Comparison of ENCODE assay signal across 13 mouse cellular contexts in the genomic region with DNA sequence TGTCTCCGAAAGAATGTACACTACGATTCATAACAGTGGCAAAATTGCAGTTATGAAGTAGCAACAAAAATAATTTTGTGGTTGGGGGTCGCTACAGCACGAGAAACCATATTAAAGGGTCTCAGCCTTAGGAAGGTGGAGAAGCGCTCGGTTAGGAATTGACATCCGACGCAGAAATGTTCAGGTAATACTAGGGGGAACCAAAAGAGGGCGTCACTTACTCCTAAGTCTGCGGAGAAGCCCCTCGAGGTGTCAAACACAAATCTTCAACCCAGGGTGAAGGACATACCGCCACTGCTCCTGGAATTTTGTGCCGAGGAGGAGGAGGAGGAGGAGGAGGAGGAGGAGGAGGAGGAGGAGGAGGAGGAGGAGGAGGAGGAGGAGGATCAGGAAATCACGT. TPM values are rescaled to one million over a fixed set of nuclear protein-coding genes. Genes with fewer than 3 reads are reported as not detected.
DNase-seq lines count a peak whose midpoint lies in the region; ATAC-seq lines count a peak whose summit lies in the region.
"Had no signal": no experiment of that assay in that cellular context is flagged by ENCODE, and none has a peak within 500 bp of the region (broad histone marks: within the 10 kb centered on the region; RNA-seq: fewer than 3 reads in every experiment).

No protein-coding gene starts in this region.

- no peak for ATAC-seq in heart, embryonic 12.5 days (ENCODE audit: insufficient number of reproducible peaks, low FRiP score)
- no peak for ATAC-seq in embryonic facial prominence, embryonic 14.5 days (ENCODE audit: low read depth)
- no peak for ATAC-seq in liver, embryonic 15.5 days (ENCODE audit: insufficient read depth)
- ATAC-seq: forebrain, embryonic 14.5 days had no signal

- no peak overlapping the region for H3K4me3 ChIP-seq in heart, embryonic 12.5 days
- H3K4me3 ChIP-seq in embryonic facial prominence, embryonic 14.5 days (ENCODE audit: low read depth, low read length): peak overlapping the region; percentile 58; the same call in 1 of the 2 replicates
- no peak overlapping the region for H3K4me3 ChIP-seq in liver, embryonic 15.5 days (replicated peaks)

- intact Hi-C loops in heart, postnatal 25 days (cut with DNase I): no loop called here

- H3K27me3 ChIP-seq in heart, embryonic 12.5 days (replicated peaks): peaks cover 53% of the 10 kb centered on the region
- peaks cover 57% of the 10 kb centered on the region for H3K27me3 ChIP-seq in embryonic facial prominence, embryonic 14.5 days (replicated peaks; ENCODE audit: control insufficient read depth, insufficient read depth, low read length)
- peaks cover 60% of the 10 kb centered on the region for H3K27me3 ChIP-seq in liver, embryonic 15.5 days
- H3K27me3 ChIP-seq: CH12.LX had no signal

- H3K4me1 ChIP-seq in heart, embryonic 12.5 days (replicated peaks): peaks cover 33% of the 10 kb centered on the region
- H3K4me1 ChIP-seq in embryonic facial prominence, embryonic 14.5 days (ENCODE audit: control insufficient read depth, insufficient read depth, low read length): peaks cover 15% of the 10 kb centered on the region
- H3K4me1 ChIP-seq in liver, embryonic 15.5 days (replicated peaks): 0 out of 2 replicates have a peak, but pooled peaks cover 3% of the 10 kb centered on the region

- H3K9ac ChIP-seq in heart, embryonic 12.5 days: no peak overlapping the region
- H3K9ac ChIP-seq in embryonic facial prominence, embryonic 14.5 days (ENCODE audit: low read depth, low read length): no peak overlapping the region
- H3K9ac ChIP-seq in liver, embryonic 15.5 days: no peak overlapping the region
- H3K9ac ChIP-seq: lung, embryonic 15.5 days had no signal

- no peak for DNase-seq in heart, postnatal 25 days (ENCODE audit: low spot score)
- DNase-seq in R1 (ENCODE audit: low read depth, low spot score): peak; percentile 29
- no peak for DNase-seq in embryonic facial prominence, embryonic 14.5 days (ENCODE audit: low spot score)
- no peak for DNase-seq in thymus, postnatal 10 days (ENCODE audit: low spot score in 2 of 2)
- DNase-seq in spleen, postnatal 14 days (ENCODE audit: low spot score in 2 of 2): no peak
- DNase-seq in c-Kit-positive CD71-positive TER-119-positive erythroid progenitor cells, embryonic 14.5 days (ENCODE audit: low spot score): no peak
- DNase-seq: cerebellum, adult 11 months had no signal

- no peaks in the 10 kb centered on the region for H3K9me3 ChIP-seq in heart, embryonic 12.5 days (replicated peaks)
- no peaks in the 10 kb centered on the region for H3K9me3 ChIP-seq in embryonic facial prominence, embryonic 14.5 days (ENCODE audit: control insufficient read depth, low read length)
- H3K9me3 ChIP-seq in liver, embryonic 15.5 days (replicated peaks): no peaks in the 10 kb centered on the region
- H3K9me3 ChIP-seq: lung, embryonic 15.5 days had no signal

- 23% methylated on average over 14 of the region's 14 CpGs for WGBS in heart, embryonic 12.5 days
- 27% methylated on average over 11 of the region's 14 CpGs for WGBS in embryonic facial prominence, embryonic 14.5 days
- 18% methylated on average over 14 of the region's 14 CpGs for WGBS in liver, embryonic 15.5 days (ENCODE audit: insufficient replicate concordance)

- H3K4me2 ChIP-seq in heart, embryonic 12.5 days: peak overlapping the region; percentile 99
- H3K4me2 ChIP-seq in embryonic facial prominence, embryonic 14.5 days (ENCODE audit: low read depth, low read length): peak overlapping the region; percentile 95
- peak overlapping the region; percentile 63; the same call in 1 of the 2 replicates for H3K4me2 ChIP-seq in liver, embryonic 15.5 days

- no peaks in the 10 kb centered on the region for H3K36me3 ChIP-seq in heart, embryonic 12.5 days
- H3K36me3 ChIP-seq in embryonic facial prominence, embryonic 14.5 days (ENCODE audit: control insufficient read depth, insufficient read depth, low read length): no peaks in the 10 kb centered on the region
- H3K36me3 ChIP-seq in liver, embryonic 15.5 days (replicated peaks): no peaks in the 10 kb centered on the region
- H3K36me3 ChIP-seq: lung, embryonic 15.5 days had no signal

- H3K27ac ChIP-seq in heart, embryonic 12.5 days (ENCODE audit: poor library complexity, severe bottlenecking): no peak overlapping the region
- H3K27ac ChIP-seq in embryonic facial prominence, embryonic 14.5 days (replicated peaks; ENCODE audit: low read depth, low read length): no peak overlapping the region
- no peak overlapping the region for H3K27ac ChIP-seq in liver, embryonic 15.5 days (replicated peaks)
- H3K27ac ChIP-seq: lung, embryonic 15.5 days had no signal

RNA-seq across cellular contexts. Expression of gene Lgr5, which starts 2.9 kb away (rescaled TPM):
- 0.59 and 0.65 TPM in 2 replicates for polyA plus RNA-seq in heart, embryonic 12.5 days (2016; fragmentation: Nextera tagmentation; extraction: Ambion mirVana)
- under 1 TPM; 0.05 to 0.06 TPM for total RNA-seq in heart, postnatal 25 days (2021)
- 10.4 and 13.1 TPM in 2 replicates for polyA plus RNA-seq in embryonic facial prominence, embryonic 14.5 days (2014; fragmentation: Nextera tagmentation; extraction: Ambion mirVana)
- 0.70 and 0.88 TPM in 2 replicates for polyA plus RNA-seq in liver, embryonic 15.5 days (2015; fragmentation: Nextera tagmentation; extraction: Ambion mirVana)
- total RNA-seq: CH12.LX had no signal

RNA-seq across cellular contexts. Expression of gene A930009A15Rik, which starts 14.9 kb away (rescaled TPM):
- not detected in 2 replicates for polyA plus RNA-seq in heart, embryonic 12.5 days (2016; fragmentation: Nextera tagmentation; extraction: Ambion mirVana)
- total RNA-seq in heart, postnatal 25 days (2021): not detected
- 0.42 TPM in 1 of 2 replicates, not detected in the other for polyA plus RNA-seq in embryonic facial prominence, embryonic 14.5 days (2014; fragmentation: Nextera tagmentation; extraction: Ambion mirVana)
- polyA plus RNA-seq in liver, embryonic 15.5 days (2015; fragmentation: Nextera tagmentation; extraction: Ambion mirVana): 0.15 TPM in 1 of 2 replicates, not detected in the other
- total RNA-seq: CH12.LX had no signal
- polyA plus RNA-seq: forebrain, embryonic 14.5 days; heart, embryonic 16.5 days; lung, embryonic 15.5 days had no signal
